Mouse (Mus musculus) MEL (cell line): ENCODE data around the gene Aadac. TPM values are rescaled to one million over a fixed set of nuclear protein-coding genes. Genes with fewer than 3 reads are reported as not detected.

Experiments used
- DNase-seq: peaks from one replicate; pipeline ENCODE4 v3.0.0; 2011; ENCODE audit warnings: low read depth, low spot score
- H3K27ac ChIP-seq: 2 replicates; pipeline ENCODE4 v1.5.1; 2012; ENCODE audit warnings: low read depth, mild to moderate bottlenecking, control low read depth, low read length, moderate library complexity; ENCODE audit not compliant: control insufficient read depth
- H3K27me3 ChIP-seq, 2 experiments: fragments of 150-350 bp in 1 of 2; sonication (generic) in 1 of 2; 2 replicates each; pipeline ENCODE4 v1.6.1; 2012; ENCODE audit warnings: low read length in 2 of 2, mild to moderate bottlenecking in 2 of 2, improper control_type of control experiment in 1 of 2, moderate library complexity in 1 of 2; ENCODE audit not compliant: insufficient read depth in 2 of 2, control insufficient read depth in 1 of 2
- H3K36me3 ChIP-seq, 2 experiments: 2 replicates each; pipeline ENCODE4 v1.6.1; 2012 to 2014; ENCODE audit warnings: low read length in 2 of 2, improper control_type of control experiment in 1 of 2, inconsistent platforms in 1 of 2, mild to moderate bottlenecking in 1 of 2; ENCODE audit not compliant: insufficient read depth in 2 of 2, control insufficient read depth in 1 of 2
- H3K4me1 ChIP-seq, 2 experiments: fragments of 150-350 bp in 1 of 2; sonication (generic) in 1 of 2; 2 replicates each; pipeline ENCODE4 v1.6.1; 2012; ENCODE audit warnings: low read length in 2 of 2, improper control_type of control experiment in 1 of 2, mild to moderate bottlenecking in 1 of 2; ENCODE audit not compliant: insufficient read depth in 2 of 2, control insufficient read depth in 1 of 2
- H3K4me3 ChIP-seq, 2 experiments: fragments of 150-350 bp in 1 of 2; sonication (generic) in 1 of 2; 2 replicates each; pipeline ENCODE4 v1.5.1; 2012; ENCODE audit warnings: low read depth in 2 of 2, low read length in 2 of 2, mild to moderate bottlenecking in 2 of 2, moderate library complexity in 2 of 2, control low read depth in 1 of 2, improper control_type of control experiment in 1 of 2; ENCODE audit not compliant: control insufficient read depth in 1 of 2, insufficient read depth in 1 of 2
- H3K79me2 ChIP-seq: 2 replicates; pipeline ENCODE4 v1.6.1; 2012; ENCODE audit warnings: mild to moderate bottlenecking, low read length, moderate library complexity; ENCODE audit not compliant: control insufficient read depth, poor library complexity, insufficient read depth
- H3K9ac ChIP-seq: 2 replicates; pipeline ENCODE4 v1.6.1; 2012; ENCODE audit warnings: low read depth, mild to moderate bottlenecking, control low read depth, low read length, moderate library complexity; ENCODE audit not compliant: control insufficient read depth, poor library complexity, severe bottlenecking
- H3K9me3 ChIP-seq: fragments of 150-350 bp; sonication (generic); replicated peaks from 2 replicates; pipeline ENCODE4 v1.6.1; 2012; ENCODE audit warnings: mild to moderate bottlenecking, low read length, improper control_type of control experiment, moderate library complexity; ENCODE audit not compliant: insufficient read depth
- BHLHE40 ChIP-seq: IDR thresholded peaks from 2 replicates; pipeline ENCODE4 v1.6.1; 2012; ENCODE audit warnings: low read depth, mild to moderate bottlenecking, inconsistent platforms, low read length, improper control_type of control experiment, borderline replicate concordance
- CHD1 ChIP-seq: IDR thresholded peaks from 2 replicates; pipeline ENCODE4 v1.6.1; 2012; ENCODE audit warnings: low read depth, mild to moderate bottlenecking, inconsistent platforms, low read length, improper control_type of control experiment
- CHD2 ChIP-seq: IDR thresholded peaks from 2 replicates; pipeline ENCODE4 v1.6.1; 2011; ENCODE audit warnings: low read length, improper control_type of control experiment
- E2F4 ChIP-seq: IDR thresholded peaks from 2 replicates; pipeline ENCODE4 v1.6.1; 2011; ENCODE audit warnings: low read depth, low read length, improper control_type of control experiment, borderline replicate concordance
- ELF1 ChIP-seq: IDR thresholded peaks from 2 replicates; pipeline ENCODE4 v1.6.1; 2014; ENCODE audit warnings: low read depth, mild to moderate bottlenecking, inconsistent platforms, low read length, improper control_type of control experiment, moderate library complexity
- EP300 ChIP-seq, 2 experiments: IDR thresholded peaks; 2 replicates each; pipeline ENCODE4 v1.6.1; 2011; ENCODE audit warnings: improper control_type of control experiment in 2 of 2, low read length in 2 of 2, low read depth in 1 of 2, mild to moderate bottlenecking in 1 of 2
- GABPA ChIP-seq: IDR thresholded peaks from 2 replicates; pipeline ENCODE4 v1.6.1; 2012; ENCODE audit warnings: low read depth, mild to moderate bottlenecking, inconsistent platforms, low read length, improper control_type of control experiment, moderate library complexity
- JUND ChIP-seq: IDR thresholded peaks from 2 replicates; pipeline ENCODE4 v1.6.1; 2011; ENCODE audit warnings: low read depth, mild to moderate bottlenecking, improper control_type of control experiment, low read length
- MAFK ChIP-seq: IDR thresholded peaks from 2 replicates; pipeline ENCODE4 v1.6.1; 2011; ENCODE audit warnings: low read depth, mild to moderate bottlenecking, low read length, improper control_type of control experiment, borderline replicate concordance
- MYB ChIP-seq: IDR thresholded peaks from 2 replicates; pipeline ENCODE4 v1.6.1; 2011; ENCODE audit warnings: mild to moderate bottlenecking, low read depth, low read length, improper control_type of control experiment
- NRF1 ChIP-seq: IDR thresholded peaks from 2 replicates; pipeline ENCODE4 v1.6.1; 2014; ENCODE audit warnings: low read depth, mild to moderate bottlenecking, inconsistent platforms, low read length, improper control_type of control experiment, moderate library complexity; ENCODE audit not compliant: poor library complexity, insufficient read depth, severe bottlenecking
- RAD21 ChIP-seq: IDR thresholded peaks from 2 replicates; pipeline ENCODE4 v1.6.1; 2011; ENCODE audit warnings: mild to moderate bottlenecking, low read depth, low read length, improper control_type of control experiment
- TBP ChIP-seq: IDR thresholded peaks from 2 replicates; pipeline ENCODE4 v1.8.0; 2011; ENCODE audit warnings: low read depth, low read length, improper control_type of control experiment
- UBTF ChIP-seq: IDR thresholded peaks from 2 replicates; pipeline ENCODE4 v1.6.1; 2012; ENCODE audit warnings: low read depth, mild to moderate bottlenecking, inconsistent platforms, low read length, improper control_type of control experiment, moderate library complexity, borderline replicate concordance; ENCODE audit not compliant: insufficient read depth
- USF2 ChIP-seq, 2 experiments: IDR thresholded peaks; 2 replicates each; pipeline ENCODE4 v1.6.1; 2011 to 2012; ENCODE audit warnings: improper control_type of control experiment in 2 of 2, low read length in 2 of 2, borderline replicate concordance in 1 of 2, inconsistent platforms in 1 of 2, low read depth in 1 of 2, mild to moderate bottlenecking in 1 of 2; ENCODE audit not compliant: insufficient read depth in 1 of 2
- ZMIZ1 ChIP-seq: IDR thresholded peaks from 2 replicates; pipeline ENCODE4 v1.6.1; 2012; ENCODE audit warnings: low read depth, mild to moderate bottlenecking, inconsistent platforms, low read length, improper control_type of control experiment, moderate library complexity
- ZNF384 ChIP-seq: IDR thresholded peaks from 2 replicates; pipeline ENCODE4 v1.6.1; 2012; ENCODE audit warnings: low read depth, mild to moderate bottlenecking, inconsistent platforms, low read length, improper control_type of control experiment
- polyA plus RNA-seq, 2 experiments: library from polyadenylated mRNA; stranded (reverse) in 1 of 2; unstranded in 1 of 2; fragments of >175 nt in 1 of 2; fragments of >200 nt in 1 of 2; gene quantifications; 2 replicates each; pipeline versions ENCODE4 v1.2.1 to v1.2.4; 2012; ENCODE audit warnings: low replicate concordance in 2 of 2, low read depth in 1 of 2; ENCODE audit not compliant: insufficient read length in 2 of 2, insufficient read depth in 1 of 2, missing spikeins in 1 of 2
- total RNA-seq: library from RNA; depleted of rRNA; stranded (reverse); fragments of 300-350 nt; gene quantifications from 2 replicates; pipeline ENCODE4 v1.2.3, GENCODE M21; 2012

Aadac gene
- total and polyA plus RNA-seq, 3 experiments = not detected

- Histone ChIP-seq H3K9me3 (no peaks in the 10 kb centered on the region), H3K79me2 (no peaks in the 10 kb centered on the region), H3K27me3 (no peaks in the 10 kb centered on the region), H3K4me1 (peaks cover 0 to 4% of the 10 kb centered on the region in 2 experiments; a peak in 1 of 4 replicates), H3K9ac (no peak within 1 kb of the TSS), H3K27ac (no peak within 1 kb of the TSS), H3K36me3 (peaks cover 0 to 11% of the 10 kb centered on the region in 2 experiments; a peak in 2 of 4 replicates), H3K4me3 (no peak within 1 kb of the TSS)
- no peak for TF ChIP-seq TBP
- no peak for TF ChIP-seq CHD2
- no peak for TF ChIP-seq E2F4
- no peak for TF ChIP-seq MAFK
- TF ChIP-seq UBTF = no peak
- TF ChIP-seq BHLHE40 = no peak
- TF ChIP-seq CHD1 = no peak
- no peak for TF ChIP-seq NRF1
- no peak for TF ChIP-seq ZNF384
- no peak for TF ChIP-seq USF2 (IDR thresholded peaks at IDR 0.05; ENCODE audit: borderline replicate concordance in 1 of 2, insufficient read depth in 1 of 2, low read depth in 1 of 2, low read length in 2 of 2)
- no peak for TF ChIP-seq ELF1
- TF ChIP-seq GABPA = no peak
- TF ChIP-seq RAD21 = no peak
- no peak for TF ChIP-seq ZMIZ1
- TF ChIP-seq MYB = no peak
- no peak for DNase-seq
Observed at GRCm38 (mm10) chr3:60081648-60082047, 56.1 kb downstream of the Aadac start, which contains the start of gene Sucnr1. Gene Sucnr1 (plus strand): TSS chr3:60081869.

GRCm38 (mm10) chr3:60082746-60083145 is 57.2 kb downstream of the Aadac start:
- H3K9ac ChIP-seq = no peak overlapping the region
- H3K79me2 ChIP-seq = no peaks in the 10 kb centered on the region
- DNase-seq = no peak
- no peak overlapping the region for H3K4me3 ChIP-seq
- peaks cover 0 to 11% of the 10 kb centered on the region in 2 experiments; a peak in 2 of 4 replicates for H3K36me3 ChIP-seq
- TF ChIP-seq JUND = no peak
- TF ChIP-seq CHD2 = no peak
- TF ChIP-seq EP300 (IDR thresholded peaks at IDR 0.05; ENCODE audit: low read depth in 1 of 2, low read length in 2 of 2) = no peak
- no peak for TF ChIP-seq MYB
- no peak overlapping the region for H3K27ac ChIP-seq
- H3K27me3 ChIP-seq = no peaks in the 10 kb centered on the region
- H3K4me1 ChIP-seq = peaks cover 0 to 4% of the 10 kb centered on the region in 2 experiments; a peak in 1 of 4 replicates
- no peaks in the 10 kb centered on the region for H3K9me3 ChIP-seq
